Mouse (Mus musculus) layer of hippocampus, adult 11-12 months (tissue): Measurements from ENCODE around the gene Caprin1.
A peak's percentile ranks its signal among the peaks of the same experiment; 100 is the strongest.

Experiments used
- DNase-seq: peaks from one replicate; pipeline ENCODE4 v3.0.0; 2022; ENCODE audit warnings: low spot score

Gene Caprin1

GRCm38 (mm10) chr2:103797491-103798009 lies at the start of gene Caprin1:
Caprin1 (minus strand) TSS chr2:103797649.
- DNase-seq, result peak; percentile 94

- no peak for DNase-seq
Measured at GRCm38 (mm10) chr2:103846875-103847274, 49.4 kb upstream of the Caprin1 start.

- DNase-seq, result no peak
Measured at GRCm38 (mm10) chr2:103846271-103846670, 48.8 kb upstream of the Caprin1 start.

- DNase-seq, result no peak
Measured at GRCm38 (mm10) chr2:103844016-103844415, 46.6 kb upstream of the Caprin1 start.

- DNase-seq, result no peak
Measured at GRCm38 (mm10) chr2:103843321-103843720, 45.9 kb upstream of the Caprin1 start.

- DNase-seq, result no peak
Measured at GRCm38 (mm10) chr2:103842299-103842698, 44.9 kb upstream of the Caprin1 start.

- no peak for DNase-seq
Measured at GRCm38 (mm10) chr2:103838483-103838882, 41.0 kb upstream of the Caprin1 start.

GRCm38 (mm10) chr2:103837166-103837565 lies 39.7 kb upstream of the Caprin1 start:
- DNase-seq, result no peak

- DNase-seq, result no peak
Measured at GRCm38 (mm10) chr2:103835614-103836395, 38.4 kb upstream of the Caprin1 start.

GRCm38 (mm10) chr2:103833816-103834445 lies 36.5 kb upstream of the Caprin1 start:
- DNase-seq, result no peak

GRCm38 (mm10) chr2:103832899-103833298 lies 35.5 kb upstream of the Caprin1 start:
- DNase-seq, result no peak

GRCm38 (mm10) chr2:103828900-103829299 lies 31.5 kb upstream of the Caprin1 start:
- DNase-seq, result no peak

GRCm38 (mm10) chr2:103824916-103825315 lies 27.5 kb upstream of the Caprin1 start:
- DNase-seq, result no peak

- DNase-seq, result no peak
Measured at GRCm38 (mm10) chr2:103822560-103822959, 25.1 kb upstream of the Caprin1 start.

GRCm38 (mm10) chr2:103817145-103817895 lies 19.9 kb upstream of the Caprin1 start:
- DNase-seq, result no peak

GRCm38 (mm10) chr2:103815976-103816375 lies 18.5 kb upstream of the Caprin1 start:
- DNase-seq, result no peak

GRCm38 (mm10) chr2:103811465-103812191 lies 14.2 kb upstream of the Caprin1 start:
- no peak for DNase-seq

- DNase-seq, result no peak
Measured at GRCm38 (mm10) chr2:103810412-103810811, 13.0 kb upstream of the Caprin1 start.

GRCm38 (mm10) chr2:103808466-103808865 lies 11.0 kb upstream of the Caprin1 start:
- no peak for DNase-seq

- DNase-seq, result no peak
Measured at GRCm38 (mm10) chr2:103803770-103804530, 6.5 kb upstream of the Caprin1 start.

- no peak for DNase-seq
Measured at GRCm38 (mm10) chr2:103802422-103802821, 5.0 kb upstream of the Caprin1 start.
